Mouse (Mus musculus) stomach, postnatal 0 days (tissue): Measurements from ENCODE around the gene Iqcn. TPM values are rescaled to one million over a fixed set of nuclear protein-coding genes. Genes with fewer than 3 reads are reported as not detected.
A peak's percentile ranks its signal among the peaks of the same experiment; 100 is the strongest.

ENCODE experiments used
- ATAC-seq: fragments of 200-750 bp; cut with Nextera tagmentation; 2 replicates; pipeline ENCODE4 v1.8.0; 2017; ENCODE audit not compliant: low FRiP score, low TSS enrichment
- DNase-seq: peaks from one replicate; pipeline ENCODE4 v3.0.0-alpha.2; 2016; ENCODE audit warnings: low spot score
- H3K27ac ChIP-seq: fragments of 300-500 bp; sonication (generic); replicated peaks from 2 replicates; pipeline ENCODE4 v1.5.1; 2014; ENCODE audit warnings: mild to moderate bottlenecking, control low read depth
- H3K27me3 ChIP-seq: fragments of 300-500 bp; sonication (generic); 2 replicates; pipeline ENCODE4 v1.6.1; 2014; ENCODE audit warnings: low read length; ENCODE audit not compliant: control insufficient read depth, insufficient read depth
- H3K36me3 ChIP-seq: fragments of 300-500 bp; sonication (generic); 2 replicates; pipeline ENCODE4 v1.6.1; 2014; ENCODE audit warnings: low read length, mixed read lengths; ENCODE audit not compliant: control insufficient read depth, insufficient read depth
- H3K4me1 ChIP-seq: fragments of 300-500 bp; sonication (generic); replicated peaks from 2 replicates; pipeline ENCODE4 v1.6.1; 2014; ENCODE audit warnings: antibody characterized with exemption; ENCODE audit not compliant: control insufficient read depth, insufficient read depth
- H3K4me2 ChIP-seq: fragments of 300-500 bp; sonication (generic); replicated peaks from 2 replicates; pipeline ENCODE4 v1.6.1; 2014; ENCODE audit warnings: low read depth, mild to moderate bottlenecking, control low read depth, moderate library complexity
- H3K4me3 ChIP-seq: fragments of 300-500 bp; sonication (generic); 2 replicates; pipeline ENCODE4 v1.5.1; 2014; ENCODE audit warnings: low read depth, low read length, control low read depth
- H3K9ac ChIP-seq: fragments of 300-500 bp; sonication (generic); 2 replicates; pipeline ENCODE4 v1.6.1; 2014; ENCODE audit warnings: mild to moderate bottlenecking, low read length, control low read depth, mixed read lengths
- H3K9me3 ChIP-seq: fragments of 300-500 bp; sonication (generic); 2 replicates; pipeline ENCODE4 v1.6.1; 2016; ENCODE audit warnings: low read length; ENCODE audit not compliant: control insufficient read depth
- CTCF ChIP-seq: IDR thresholded peaks from 2 replicates; pipeline ENCODE4 v1.5.1; 2016; ENCODE audit warnings: antibody characterized with exemption, low read depth, mild to moderate bottlenecking, moderate library complexity
- EP300 ChIP-seq: optimal IDR thresholded peaks from 2 replicates; pipeline ENCODE3; 2016; ENCODE audit warnings: antibody characterized with exemption
- WGBS: fragments of 180-500 bp; shearing (Covaris S2); extraction: QIAGEN DNeasy Blood & Tissue Kit; methylation state at CpG from one replicate; pipeline ENCODE4 v1.1.7; 2014; 5-methylcytosine and 5-hydroxymethylcytosine counted together
- polyA plus RNA-seq: library from polyadenylated mRNA; unstranded; fragments of >200 nt; fragmentation: Nextera tagmentation; extraction: Ambion mirVana; gene quantifications from 2 replicates; pipeline ENCODE4 v1.2.1, GENCODE M21; 2015

Gene Iqcn
- polyA plus RNA-seq, 1 experiment from 2014 or later = not detected

- TF ChIP-seq CTCF = peak; percentile 72
- TF ChIP-seq EP300 = no peak
- Histone ChIP-seq H3K9me3 (no peaks in the 10 kb centered on the region), H3K9ac (peak overlapping the region; percentile 38; the same call in 1 of the 2 replicates), H3K27ac (peak overlapping the region; percentile 18; the same call in 1 of the 2 replicates), H3K4me1 (peaks cover 7% of the 10 kb centered on the region; the same call in 1 of the 2 replicates), H3K36me3 (peaks cover 3% of the 10 kb centered on the region), H3K27me3 (no peaks in the 10 kb centered on the region), H3K4me2 (no peak overlapping the region), H3K4me3 (no peak overlapping the region)
- peak; percentile 62 for DNase-seq
- ATAC-seq = no peak
- 73% methylated on average over 22 of the region's 22 CpGs for WGBS
These were observed 54.5 kb downstream of the Iqcn start for GRCm38 (mm10) chr8:70757523-70758307.

- Histone ChIP-seq H3K36me3 (peaks cover 7% of the 10 kb centered on the region), H3K4me3 (no peak overlapping the region), H3K27me3 (no peaks in the 10 kb centered on the region), H3K9me3 (no peaks in the 10 kb centered on the region), H3K4me2 (no peak overlapping the region), H3K27ac (peak overlapping the region; percentile 18; the same call in 1 of the 2 replicates), H3K4me1 (peaks cover 7% of the 10 kb centered on the region; the same call in 1 of the 2 replicates), H3K9ac (0 out of 2 replicates have a peak overlapping the region, but pooled peaks have one; percentile 8)
- DNase-seq (peak; percentile 11), ATAC-seq (no peak)
- WGBS = 86% methylated on average over 7 of the region's 7 CpGs
- TF ChIP-seq EP300 (no peak), CTCF (no peak)
These were observed 55.0 kb downstream of the Iqcn start for GRCm38 (mm10) chr8:70758308-70758615.

GRCm38 (mm10) chr8:70758616-70759561 lies 55.6 kb downstream of the Iqcn start:
- DNase-seq = peak; percentile 73
- no peak for ATAC-seq
- Histone ChIP-seq H3K4me3 (no peak overlapping the region), H3K27me3 (no peaks in the 10 kb centered on the region), H3K9ac (peak overlapping the region; percentile 45; the same call in 1 of the 2 replicates), H3K4me1 (peaks cover 5% of the 10 kb centered on the region; the same call in 1 of the 2 replicates), H3K27ac (peak overlapping the region; percentile 67; the same call in 1 of the 2 replicates), H3K36me3 (peaks cover 7% of the 10 kb centered on the region), H3K9me3 (no peaks in the 10 kb centered on the region), H3K4me2 (no peak overlapping the region)
- whole genome bisulfite sequencing = 57% methylated on average over 19 of the region's 19 CpGs
- TF ChIP-seq EP300 (no peak), CTCF (no peak)

- H3K4me3 ChIP-seq = peak overlapping the region; percentile 67
- H3K36me3 ChIP-seq = peaks cover 9% of the 10 kb centered on the region
- H3K9me3 ChIP-seq = no peaks in the 10 kb centered on the region
- H3K9ac ChIP-seq = peak overlapping the region; percentile 83
- H3K4me1 ChIP-seq = 0 out of 2 replicates have a peak, but pooled peaks cover 5% of the 10 kb centered on the region
- no peaks in the 10 kb centered on the region for H3K27me3 ChIP-seq
- ATAC-seq = no peak
- peak overlapping the region; percentile 87 for H3K27ac ChIP-seq
- under 1% methylated on average over 22 of the region's 22 CpGs for WGBS
- no peak for DNase-seq
- TF ChIP-seq CTCF = no peak
- no peak for TF ChIP-seq EP300
- peak overlapping the region; percentile 100 for H3K4me2 ChIP-seq
These were observed 57.1 kb downstream of the Iqcn start for GRCm38 (mm10) chr8:70760350-70760749.

GRCm38 (mm10) chr8:70760775-70761406 lies 57.6 kb downstream of the Iqcn start, which contains the start of gene Mpv17l2:
Mpv17l2 (minus strand) TSS chr8:70760946.
- Histone ChIP-seq H3K36me3 (peaks cover 9% of the 10 kb centered on the region), H3K27ac (peak within 1 kb of the TSS; percentile 87), H3K4me1 (0 out of 2 replicates have a peak, but pooled peaks cover 5% of the 10 kb centered on the region), H3K4me3 (peak within 1 kb of the TSS; percentile 67), H3K4me2 (peak within 1 kb of the TSS; percentile 100), H3K9ac (peak within 1 kb of the TSS; percentile 83), H3K27me3 (no peaks in the 10 kb centered on the region), H3K9me3 (no peaks in the 10 kb centered on the region)
- ATAC-seq = peak; percentile 91
- under 1% methylated on average over 51 of the region's 55 CpGs for WGBS
- peak; percentile 97 for DNase-seq
- TF ChIP-seq EP300 (no peak), CTCF (no peak)
